Mouse (Mus musculus) heart, postnatal 0 days (tissue): ENCODE data around the gene Atp9a.
A peak's percentile ranks its signal among the peaks of the same experiment; 100 is the strongest.

Experiments
- CTCF ChIP-seq: IDR thresholded peaks from 2 replicates; pipeline ENCODE4 v1.5.1; 2016; ENCODE audit warnings: antibody characterized with exemption, control low read depth, low read depth
- EP300 ChIP-seq: IDR thresholded peaks from 2 replicates; pipeline ENCODE4 v1.6.1; 2016; ENCODE audit warnings: antibody characterized with exemption, low read depth

GRCm38 (mm10) chr2:168661802-168662201, 80.4 kb downstream of the Atp9a start:
- TF ChIP-seq CTCF (peak; percentile 10; the same call in 1 of the 2 replicates), EP300 (no peak)
